Mouse (Mus musculus) spleen, adult 12 weeks (tissue): Measurements from ENCODE around the gene Vmn1r31.

Experiments used
- DNase-seq: peaks from one replicate; pipeline ENCODE4 v3.0.0; 2022; ENCODE audit warnings: low spot score

Vmn1r31 gene

GRCm38 (mm10) chr6:58475230-58475629 is at the start of gene Vmn1r31:
TSS of gene Vmn1r31 (minus strand) at chr6:58475330.
- no peak for DNase-seq

DNA sequence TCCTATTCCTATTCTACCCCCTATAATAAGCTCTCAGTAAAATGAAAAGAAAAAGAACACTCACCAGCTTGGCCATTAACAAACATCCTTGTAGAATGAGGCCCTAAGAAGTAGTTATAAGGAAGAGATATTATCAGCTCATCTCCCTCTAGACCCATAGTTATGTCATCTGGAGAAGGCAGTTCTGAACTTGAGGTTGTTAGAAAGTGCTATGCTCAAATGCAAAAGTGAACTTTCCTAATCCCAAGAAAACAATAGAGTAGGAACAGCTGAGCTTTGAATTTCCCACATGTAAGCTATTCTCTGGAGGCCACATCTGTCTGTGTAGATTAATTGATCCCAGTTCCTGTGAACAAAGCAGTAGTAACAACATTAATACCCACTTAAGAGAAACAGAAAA is 31.8 kb downstream of the Vmn1r31 start, which contains the start of gene Vmn1r30:
Gene Vmn1r30, minus strand, starts transcription at position 101 of the 400 bp plus-strand sequence.
- DNase-seq: no peak
